27 mouse cellular contexts compared by ENCODE assay signal in the genomic region with DNA sequence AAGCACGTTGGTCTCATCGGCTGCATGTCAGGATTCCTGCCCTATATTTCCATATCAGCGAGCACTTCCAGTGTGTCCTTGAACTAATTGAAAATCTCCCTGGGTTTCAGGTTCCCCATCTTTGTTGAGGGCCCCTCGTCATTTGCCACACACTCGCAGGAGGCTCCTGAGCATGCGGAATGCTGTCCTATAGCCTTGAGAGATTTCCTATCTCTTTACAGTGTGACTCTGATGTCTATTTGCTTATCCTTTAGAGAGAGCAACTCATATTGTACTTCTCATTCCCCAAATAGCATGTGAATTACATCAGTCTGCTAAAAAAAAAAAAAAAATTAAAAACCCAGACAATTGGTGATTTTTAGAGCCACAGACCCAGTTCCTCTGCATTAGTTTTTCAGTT.
DNase-seq lines count a peak whose midpoint lies in the region; ATAC-seq and TF ChIP-seq lines count a peak whose summit lies in the region.
"Had no signal": no experiment of that assay in that cellular context is flagged by ENCODE, and none has a peak within 500 bp of the region (broad histone marks: within the 10 kb centered on the region; RNA-seq: fewer than 3 reads in every experiment).

No protein-coding gene starts in this region.

- 0 out of 2 replicates have a peak, but pooled peaks cover 4% of the 10 kb centered on the region for H3K4me1 ChIP-seq in forebrain, embryonic 16.5 days (replicated peaks; ENCODE audit: control insufficient read depth, insufficient read depth, low read length)
- H3K4me1 ChIP-seq in forebrain, embryonic 15.5 days: peaks cover 20% of the 10 kb centered on the region
- H3K4me1 ChIP-seq in heart, embryonic 16.5 days (ENCODE audit: control insufficient read depth, insufficient read depth, low read length): peaks cover 4% of the 10 kb centered on the region
- H3K4me1 ChIP-seq in midbrain, embryonic 13.5 days (replicated peaks): peaks cover 23% of the 10 kb centered on the region
- peaks cover 9% of the 10 kb centered on the region for H3K4me1 ChIP-seq in midbrain, embryonic 16.5 days (ENCODE audit: control insufficient read depth, insufficient read depth, low read length)
- H3K4me1 ChIP-seq: embryonic facial prominence, embryonic 15.5 days; kidney, embryonic 15.5 days had no signal

- H3K27me3 ChIP-seq in forebrain, embryonic 16.5 days (replicated peaks; ENCODE audit: control insufficient read depth, insufficient read depth, low read length): no peaks in the 10 kb centered on the region
- no peaks in the 10 kb centered on the region for H3K27me3 ChIP-seq in forebrain, embryonic 15.5 days
- no peaks in the 10 kb centered on the region for H3K27me3 ChIP-seq in heart, embryonic 16.5 days (ENCODE audit: control insufficient read depth, insufficient read depth, low read length)
- no peaks in the 10 kb centered on the region for H3K27me3 ChIP-seq in midbrain, embryonic 13.5 days
- no peaks in the 10 kb centered on the region for H3K27me3 ChIP-seq in midbrain, embryonic 16.5 days (ENCODE audit: control insufficient read depth, insufficient read depth, low read depth, low read length)
- H3K27me3 ChIP-seq: embryonic facial prominence, embryonic 15.5 days; forebrain, embryonic 12.5 days; kidney, embryonic 15.5 days had no signal

- no peak for DNase-seq in heart, postnatal 36 days
- DNase-seq in brain, embryonic 14.5 days (ENCODE audit: low read depth): peak; percentile 37
- no peak for DNase-seq in kidney, postnatal 4 days
- DNase-seq: adrenal gland, postnatal 36 days; cerebellum, adult 2 months; cerebellum, postnatal 14 days; gastrocnemius, postnatal 10 days; heart, postnatal 10 days; kidney, adult 11 months; kidney, postnatal 25 days; layer of hippocampus, postnatal 36 days; liver; lung, adult 2 months; lung, postnatal 14 days; thymus, postnatal 4 days had no signal

- H3K27ac ChIP-seq in forebrain, embryonic 16.5 days (ENCODE audit: low read length): no peak overlapping the region
- H3K27ac ChIP-seq in forebrain, embryonic 15.5 days (replicated peaks): no peak overlapping the region
- no peak overlapping the region for H3K27ac ChIP-seq in heart, embryonic 16.5 days (ENCODE audit: low read length)
- H3K27ac ChIP-seq in midbrain, embryonic 13.5 days: peak overlapping the region; percentile 19; the same call in 1 of the 2 replicates
- H3K27ac ChIP-seq in midbrain, embryonic 16.5 days (ENCODE audit: low read length): no peak overlapping the region
- H3K27ac ChIP-seq: embryonic facial prominence, embryonic 15.5 days; forebrain, embryonic 12.5 days; hindbrain, embryonic 14.5 days; kidney, embryonic 15.5 days; liver, embryonic 14.5 days had no signal

- ATAC-seq in forebrain, embryonic 16.5 days: peak; percentile 36; the same call in 1 of the 2 replicates
- no peak for ATAC-seq in forebrain, embryonic 15.5 days (replicated peaks)
- no peak for ATAC-seq in heart, embryonic 16.5 days (replicated peaks; ENCODE audit: extremely low read depth, insufficient read depth, low FRiP score)
- no peak; the same call in 1 of the 2 replicates for ATAC-seq in midbrain, embryonic 13.5 days
- ATAC-seq in midbrain, embryonic 16.5 days: no peak

- no peaks in the 10 kb centered on the region for H3K9me3 ChIP-seq in forebrain, embryonic 16.5 days (ENCODE audit: control insufficient read depth, low read length)
- no peaks in the 10 kb centered on the region for H3K9me3 ChIP-seq in forebrain, embryonic 15.5 days
- H3K9me3 ChIP-seq in heart, embryonic 16.5 days (replicated peaks; ENCODE audit: control insufficient read depth, low read length): no peaks in the 10 kb centered on the region
- no peaks in the 10 kb centered on the region for H3K9me3 ChIP-seq in midbrain, embryonic 13.5 days
- H3K9me3 ChIP-seq in midbrain, embryonic 16.5 days (replicated peaks; ENCODE audit: control insufficient read depth, low read length, poor library complexity, severe bottlenecking): no peaks in the 10 kb centered on the region
- H3K9me3 ChIP-seq: embryonic facial prominence, embryonic 10.5 days; embryonic facial prominence, embryonic 15.5 days; forebrain, embryonic 12.5 days; kidney, embryonic 15.5 days had no signal

- 41% methylated on average over 6 of the region's 6 CpGs for WGBS in forebrain, embryonic 16.5 days
- 36% methylated on average over 6 of the region's 6 CpGs for WGBS in forebrain, embryonic 15.5 days
- WGBS in heart, embryonic 16.5 days: 29% methylated on average over 6 of the region's 6 CpGs
- WGBS in midbrain, embryonic 13.5 days: 33% methylated on average over 6 of the region's 6 CpGs
- WGBS in midbrain, embryonic 16.5 days: 31% methylated on average over 6 of the region's 6 CpGs

- H3K36me3 ChIP-seq in forebrain, embryonic 16.5 days (ENCODE audit: control insufficient read depth, insufficient read depth): no peaks in the 10 kb centered on the region
- H3K36me3 ChIP-seq in forebrain, embryonic 15.5 days: no peaks in the 10 kb centered on the region
- no peaks in the 10 kb centered on the region for H3K36me3 ChIP-seq in heart, embryonic 16.5 days (ENCODE audit: control insufficient read depth, insufficient read depth)
- H3K36me3 ChIP-seq in midbrain, embryonic 13.5 days: no peaks in the 10 kb centered on the region
- no peaks in the 10 kb centered on the region for H3K36me3 ChIP-seq in midbrain, embryonic 16.5 days (ENCODE audit: control insufficient read depth, insufficient read depth, low read length)
- H3K36me3 ChIP-seq: embryonic facial prominence, embryonic 10.5 days; embryonic facial prominence, embryonic 15.5 days; forebrain, embryonic 12.5 days; kidney, embryonic 15.5 days had no signal

- no peak overlapping the region for H3K9ac ChIP-seq in forebrain, embryonic 16.5 days (replicated peaks; ENCODE audit: low read depth, low read length)
- no peak overlapping the region for H3K9ac ChIP-seq in forebrain, embryonic 15.5 days (replicated peaks)
- H3K9ac ChIP-seq in heart, embryonic 16.5 days (ENCODE audit: low read length): no peak overlapping the region
- no peak overlapping the region for H3K9ac ChIP-seq in midbrain, embryonic 13.5 days (replicated peaks)
- no peak overlapping the region for H3K9ac ChIP-seq in midbrain, embryonic 16.5 days (ENCODE audit: low read depth, low read length)
- H3K9ac ChIP-seq: embryonic facial prominence, embryonic 15.5 days; forebrain, embryonic 12.5 days; hindbrain, embryonic 14.5 days; kidney, embryonic 15.5 days; liver, embryonic 14.5 days had no signal

- no peak for TF ChIP-seq POLR2A in brain, embryonic 14.5 days (IDR thresholded peaks at IDR 0.05; ENCODE audit: borderline replicate concordance, extremely low read depth, insufficient read depth, insufficient read length, poor library complexity, severe bottlenecking)

- intact Hi-C loops in heart, postnatal 36 days (cut with DNase I): no loop called here

- no peak overlapping the region for H3K4me2 ChIP-seq in forebrain, embryonic 16.5 days (ENCODE audit: low read length)
- no peak overlapping the region for H3K4me2 ChIP-seq in forebrain, embryonic 15.5 days (replicated peaks)
- H3K4me2 ChIP-seq in heart, embryonic 16.5 days (ENCODE audit: low read depth, low read length): peak overlapping the region; percentile 34; the same call in 1 of the 2 replicates
- no peak overlapping the region for H3K4me2 ChIP-seq in midbrain, embryonic 13.5 days (replicated peaks)
- no peak overlapping the region for H3K4me2 ChIP-seq in midbrain, embryonic 16.5 days (ENCODE audit: low read length)
- H3K4me2 ChIP-seq: embryonic facial prominence, embryonic 15.5 days; forebrain, embryonic 12.5 days; hindbrain, embryonic 14.5 days; kidney, embryonic 15.5 days; midbrain, embryonic 11.5 days had no signal

- TF ChIP-seq CTCF in brain, embryonic 14.5 days (IDR thresholded peaks at IDR 0.05; ENCODE audit: borderline replicate concordance, extremely low read depth, insufficient read depth, insufficient read length): no peak

- H3K4me3 ChIP-seq in forebrain, embryonic 16.5 days (replicated peaks; ENCODE audit: low read length): no peak overlapping the region
- no peak overlapping the region for H3K4me3 ChIP-seq in forebrain, embryonic 15.5 days
- no peak overlapping the region for H3K4me3 ChIP-seq in heart, embryonic 16.5 days (ENCODE audit: low read length)
- H3K4me3 ChIP-seq in midbrain, embryonic 13.5 days (replicated peaks): no peak overlapping the region
- H3K4me3 ChIP-seq in midbrain, embryonic 16.5 days (ENCODE audit: low read depth, low read length): no peak overlapping the region
- H3K4me3 ChIP-seq: embryonic facial prominence, embryonic 10.5 days; embryonic facial prominence, embryonic 15.5 days; forebrain, embryonic 12.5 days; kidney, embryonic 15.5 days had no signal
